Mouse (Mus musculus) lung, embryonic 16.5 days (tissue): Measurements from ENCODE around the gene Ifi35. TPM values are rescaled to one million over a fixed set of nuclear protein-coding genes. Genes with fewer than 3 reads are reported as not detected.
A peak's percentile ranks its signal among the peaks of the same experiment; 100 is the strongest.
"Not testable (repeated sequence)": the region's sequence is repeated elsewhere in the genome, so short reads cannot be mapped to it uniquely, and the experiment has no call there.

ENCODE experiments used
- ATAC-seq: fragments of 200-750 bp; cut with Nextera tagmentation; 2 replicates; pipeline ENCODE4 v1.8.0; 2017; ENCODE audit warnings: low read depth, mild to moderate bottlenecking, moderate library complexity
- H3K27ac ChIP-seq: fragments of 300-500 bp; sonication (generic); 2 replicates; pipeline ENCODE4 v1.5.1; 2014; ENCODE audit warnings: mild to moderate bottlenecking, control low read depth, low read length
- H3K27me3 ChIP-seq: fragments of 300-500 bp; sonication (generic); 2 replicates; pipeline ENCODE4 v1.6.1; 2014; ENCODE audit warnings: low read depth, low read length, mixed read lengths; ENCODE audit not compliant: control insufficient read depth, insufficient read depth
- H3K36me3 ChIP-seq: fragments of 300-500 bp; sonication (generic); 2 replicates; pipeline ENCODE4 v1.6.1; 2014; ENCODE audit warnings: low read length; ENCODE audit not compliant: control insufficient read depth, insufficient read depth
- H3K4me1 ChIP-seq: fragments of 300-500 bp; sonication (generic); replicated peaks from 2 replicates; pipeline ENCODE4 v1.6.1; 2014; ENCODE audit warnings: low read length, mixed read lengths; ENCODE audit not compliant: control insufficient read depth, insufficient read depth
- H3K4me2 ChIP-seq: fragments of 300-500 bp; sonication (generic); 2 replicates; pipeline ENCODE4 v1.6.1; 2014; ENCODE audit warnings: low read depth, low read length, control low read depth
- H3K4me3 ChIP-seq: fragments of 300-500 bp; sonication (generic); 2 replicates; pipeline ENCODE4 v1.5.1; 2014; ENCODE audit warnings: mild to moderate bottlenecking, low read length, control low read depth
- H3K9ac ChIP-seq: fragments of 300-500 bp; sonication (generic); 2 replicates; pipeline ENCODE4 v1.6.1; 2014; ENCODE audit warnings: low read length, control low read depth
- H3K9me3 ChIP-seq: fragments of 300-500 bp; sonication (generic); 2 replicates; pipeline ENCODE4 v1.6.1; 2016; ENCODE audit warnings: low read length; ENCODE audit not compliant: control insufficient read depth
- WGBS: fragments of 180-500 bp; shearing (Covaris S2); extraction: QIAGEN DNeasy Blood & Tissue Kit; methylation state at CpG from one replicate; pipeline ENCODE4 v1.1.7; 2014; 5-methylcytosine and 5-hydroxymethylcytosine counted together
- polyA plus RNA-seq: library from polyadenylated mRNA; unstranded; fragments of >200 nt; fragmentation: Nextera tagmentation; extraction: Ambion mirVana; gene quantifications from 2 replicates; pipeline ENCODE4 v1.2.1, GENCODE M21; 2015

Gene Ifi35
- polyA plus RNA-seq, 1 experiment from 2014 or later = 27.3 TPM

GRCm38 (mm10) chr11:101470206-101470605 is 22.0 kb downstream of the Ifi35 start:
- Histone ChIP-seq H3K4me2 (no peak overlapping the region), H3K4me3 (no peak overlapping the region), H3K27me3 (no peaks in the 10 kb centered on the region; the same call in 1 of the 2 replicates), H3K9me3 (no peaks in the 10 kb centered on the region), H3K9ac (no peak overlapping the region), H3K36me3 (no peaks in the 10 kb centered on the region), H3K4me1 (peaks cover 16% of the 10 kb centered on the region), H3K27ac (no peak overlapping the region)
- 54% methylated on average over 7 of the region's 7 CpGs for WGBS
- ATAC-seq = no peak

- Histone ChIP-seq H3K9ac (no peak overlapping the region), H3K9me3 (no peaks in the 10 kb centered on the region), H3K4me2 (no peak overlapping the region), H3K27me3 (no peaks in the 10 kb centered on the region; the same call in 1 of the 2 replicates), H3K27ac (no peak overlapping the region), H3K4me1 (peaks cover 9% of the 10 kb centered on the region), H3K36me3 (no peaks in the 10 kb centered on the region), H3K4me3 (no peak overlapping the region)
- WGBS = 47% methylated on average over 3 of the region's 3 CpGs
- no peak for ATAC-seq
Measured at GRCm38 (mm10) chr11:101471926-101472325, 23.7 kb downstream of the Ifi35 start.

- Histone ChIP-seq H3K27me3 (no peaks in the 10 kb centered on the region; the same call in 1 of the 2 replicates), H3K4me1 (peaks cover 8% of the 10 kb centered on the region), H3K4me3 (no peak overlapping the region), H3K9ac (no peak overlapping the region), H3K4me2 (no peak overlapping the region), H3K27ac (no peak overlapping the region), H3K9me3 (no peaks in the 10 kb centered on the region), H3K36me3 (no peaks in the 10 kb centered on the region)
- no peak for ATAC-seq
- WGBS = 39% methylated on average over 7 of the region's 7 CpGs
Measured at GRCm38 (mm10) chr11:101472336-101472735, 24.1 kb downstream of the Ifi35 start.

GRCm38 (mm10) chr11:101473686-101474085 is 25.5 kb downstream of the Ifi35 start:
- not testable (repeated sequence) for H3K36me3 ChIP-seq, H3K9me3 ChIP-seq, H3K4me2 ChIP-seq, H3K9ac ChIP-seq, ATAC-seq, H3K27ac ChIP-seq, H3K27me3 ChIP-seq, H3K4me3 ChIP-seq, H3K4me1 ChIP-seq
- 62% methylated on average over 1 of the region's 1 CpGs for WGBS

- H3K9ac ChIP-seq = no peak overlapping the region
- no peaks in the 10 kb centered on the region for H3K9me3 ChIP-seq
- ATAC-seq = no peak
- H3K27me3 ChIP-seq = no peaks in the 10 kb centered on the region
- H3K4me3 ChIP-seq = no peak overlapping the region
- no peak overlapping the region for H3K27ac ChIP-seq
- no peaks in the 10 kb centered on the region for H3K36me3 ChIP-seq
- peaks cover 6% of the 10 kb centered on the region for H3K4me1 ChIP-seq
- no peak overlapping the region for H3K4me2 ChIP-seq
- WGBS = 57% methylated on average over 5 of the region's 5 CpGs
Measured at GRCm38 (mm10) chr11:101474298-101474697, 26.1 kb downstream of the Ifi35 start.

- H3K36me3 ChIP-seq, ATAC-seq, H3K9ac ChIP-seq, H3K4me2 ChIP-seq, H3K27ac ChIP-seq, H3K9me3 ChIP-seq, H3K27me3 ChIP-seq, H3K4me1 ChIP-seq, H3K4me3 ChIP-seq: not testable (repeated sequence)
- WGBS = 69% methylated on average over 4 of the region's 4 CpGs
Measured at GRCm38 (mm10) chr11:101476361-101476760, 28.2 kb downstream of the Ifi35 start.

GRCm38 (mm10) chr11:101477194-101477551 is 29.0 kb downstream of the Ifi35 start:
- Histone ChIP-seq H3K27ac (no peak overlapping the region), H3K27me3 (no peaks in the 10 kb centered on the region), H3K4me2 (no peak overlapping the region), H3K9me3 (no peaks in the 10 kb centered on the region), H3K36me3 (no peaks in the 10 kb centered on the region), H3K4me3 (no peak overlapping the region), H3K4me1 (peaks cover 8% of the 10 kb centered on the region), H3K9ac (no peak overlapping the region)
- ATAC-seq = no peak
- 32% methylated on average over 4 of the region's 4 CpGs for WGBS

- H3K4me2 ChIP-seq = no peak overlapping the region
- no peaks in the 10 kb centered on the region for H3K27me3 ChIP-seq
- H3K27ac ChIP-seq = no peak overlapping the region
- H3K36me3 ChIP-seq = no peaks in the 10 kb centered on the region
- H3K4me1 ChIP-seq = peaks cover 8% of the 10 kb centered on the region
- H3K9ac ChIP-seq = no peak overlapping the region
- ATAC-seq = no peak
- H3K4me3 ChIP-seq = no peak overlapping the region
- no peaks in the 10 kb centered on the region for H3K9me3 ChIP-seq
- WGBS = 63% methylated on average over 10 of the region's 10 CpGs
Measured at GRCm38 (mm10) chr11:101477552-101478211, 29.5 kb downstream of the Ifi35 start.

- Histone ChIP-seq H3K36me3 (no peaks in the 10 kb centered on the region), H3K27ac (0 out of 2 replicates have a peak overlapping the region, but pooled peaks have one; percentile 20), H3K4me1 (peaks cover 8% of the 10 kb centered on the region), H3K4me2 (peak overlapping the region; percentile 43), H3K27me3 (no peaks in the 10 kb centered on the region), H3K9ac (peak overlapping the region; percentile 37; the same call in 1 of the 2 replicates), H3K4me3 (peak overlapping the region; percentile 12), H3K9me3 (no peaks in the 10 kb centered on the region)
- no peak for ATAC-seq
- WGBS = 6% methylated on average over 18 of the region's 18 CpGs
Measured at GRCm38 (mm10) chr11:101479171-101479635, 31.0 kb downstream of the Ifi35 start.
